Mouse (Mus musculus) heart, postnatal 0 days (tissue): ENCODE measurements at regions not wholly inside any gene's neighbourhood (a gene's known extent, or its start where the extent isn't known, plus 50 kb on each side); places are given as distances from the start of the nearest gene placed in this dataset.

ENCODE experiments used
- ATAC-seq: fragments of 200-750 bp; cut with Nextera tagmentation; 2 replicates; pipeline ENCODE4 v1.8.0; 2017; ENCODE audit warnings: low read depth, moderate number of reproducible peaks, moderate library complexity; ENCODE audit not compliant: insufficient read depth
- DNase-seq: peaks from one replicate; pipeline ENCODE4 v3.0.0-alpha.2; 2016; ENCODE audit warnings: low spot score
- H3K27ac ChIP-seq: fragments of 300-500 bp; sonication (generic); 2 replicates; pipeline ENCODE4 v1.5.1; 2014; ENCODE audit warnings: low read depth, mild to moderate bottlenecking
- H3K27me3 ChIP-seq: fragments of 300-500 bp; sonication (generic); 2 replicates; pipeline ENCODE4 v1.6.1; 2014; ENCODE audit warnings: low read length, mixed read lengths; ENCODE audit not compliant: control insufficient read depth, insufficient read depth
- H3K36me3 ChIP-seq: fragments of 300-500 bp; sonication (generic); replicated peaks from 2 replicates; pipeline ENCODE4 v1.6.1; 2014; ENCODE audit warnings: low read length, mixed read lengths; ENCODE audit not compliant: control insufficient read depth, insufficient read depth
- H3K4me1 ChIP-seq: fragments of 300-500 bp; sonication (generic); 2 replicates; pipeline ENCODE4 v1.6.1; 2014; ENCODE audit warnings: antibody characterized with exemption; ENCODE audit not compliant: control insufficient read depth, insufficient read depth
- H3K4me2 ChIP-seq: fragments of 300-500 bp; sonication (generic); 2 replicates; pipeline ENCODE4 v1.6.1; 2014; ENCODE audit warnings: low read depth, mild to moderate bottlenecking, low read length, moderate library complexity
- H3K4me3 ChIP-seq: fragments of 300-500 bp; sonication (generic); 2 replicates; pipeline ENCODE4 v1.5.1; 2014; ENCODE audit warnings: low read depth, low read length
- H3K9ac ChIP-seq: fragments of 300-500 bp; sonication (generic); replicated peaks from 2 replicates; pipeline ENCODE4 v1.6.1; 2014; ENCODE audit warnings: low read depth, low read length, mixed read lengths
- H3K9me3 ChIP-seq: fragments of 300-500 bp; sonication (generic); replicated peaks from 2 replicates; pipeline ENCODE4 v1.6.1; 2016; ENCODE audit warnings: low read length; ENCODE audit not compliant: control insufficient read depth
- CTCF ChIP-seq: IDR thresholded peaks from 2 replicates; pipeline ENCODE4 v1.5.1; 2016; ENCODE audit warnings: antibody characterized with exemption, control low read depth, low read depth
- EP300 ChIP-seq: IDR thresholded peaks from 2 replicates; pipeline ENCODE4 v1.6.1; 2016; ENCODE audit warnings: antibody characterized with exemption, low read depth
- WGBS: fragments of 180-500 bp; shearing (Covaris S2); extraction: QIAGEN DNeasy Blood & Tissue Kit; methylation state at CpG from one replicate; pipeline ENCODE4 v1.1.7; 2014; 5-methylcytosine and 5-hydroxymethylcytosine counted together

DNA sequence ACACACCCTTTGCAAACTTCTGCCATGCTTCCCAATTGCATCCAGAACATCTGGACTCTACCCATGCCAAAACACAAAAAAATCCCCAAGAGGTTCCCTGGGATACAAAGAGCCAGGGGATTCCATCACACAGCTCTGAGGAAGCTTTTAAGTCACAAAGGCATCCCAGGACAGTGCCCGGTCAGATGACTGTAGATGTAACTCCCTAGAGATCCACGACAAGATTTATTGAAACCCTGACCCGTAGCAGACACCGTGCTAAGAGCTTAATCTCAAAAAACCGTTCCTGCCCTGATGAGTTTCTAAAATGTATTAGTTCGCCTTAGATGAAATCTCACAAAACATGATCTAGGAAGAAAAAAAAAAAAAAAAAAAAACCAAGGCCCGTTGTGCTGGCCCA, 312.0 kb upstream of the Castor2 start:
- ATAC-seq = no peak
- Histone ChIP-seq H3K4me1 (no peaks in the 10 kb centered on the region), H3K4me3 (no peak overlapping the region), H3K9ac (no peak overlapping the region), H3K9me3 (no peaks in the 10 kb centered on the region), H3K27me3 (no peaks in the 10 kb centered on the region), H3K36me3 (no peaks in the 10 kb centered on the region), H3K4me2 (no peak overlapping the region), H3K27ac (no peak overlapping the region)
- WGBS = 76% methylated on average over 7 of the region's 7 CpGs
- TF ChIP-seq CTCF (no peak), EP300 (no peak)
- DNase-seq = no peak

DNA sequence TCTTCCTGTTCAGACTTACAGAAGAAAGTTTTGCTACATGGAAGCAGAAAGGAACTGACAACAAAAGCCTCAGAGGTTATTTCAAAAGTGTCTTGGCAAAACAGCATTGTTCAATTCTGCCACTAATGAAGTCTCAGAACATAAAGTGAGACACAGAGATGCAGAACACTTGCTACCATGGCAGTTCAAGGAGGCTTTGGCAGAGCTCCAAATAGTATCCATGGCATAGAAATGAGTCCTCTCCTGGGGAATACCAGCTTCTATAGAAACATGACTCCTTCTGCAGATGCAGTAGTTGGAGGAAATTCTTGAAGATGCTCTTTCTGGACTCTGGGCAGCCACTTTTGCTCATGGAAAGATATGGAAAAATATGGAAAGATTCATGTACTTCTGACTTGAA, 322.9 kb upstream of the Castor2 start:
- Histone ChIP-seq H3K27ac (no peak overlapping the region), H3K4me2 (no peak overlapping the region), H3K9ac (no peak overlapping the region), H3K4me3 (no peak overlapping the region), H3K9me3 (no peaks in the 10 kb centered on the region), H3K4me1 (no peaks in the 10 kb centered on the region), H3K36me3 (no peaks in the 10 kb centered on the region), H3K27me3 (no peaks in the 10 kb centered on the region)
- ATAC-seq (no peak), DNase-seq (no peak)
- TF ChIP-seq CTCF (no peak), EP300 (no peak)

DNA sequence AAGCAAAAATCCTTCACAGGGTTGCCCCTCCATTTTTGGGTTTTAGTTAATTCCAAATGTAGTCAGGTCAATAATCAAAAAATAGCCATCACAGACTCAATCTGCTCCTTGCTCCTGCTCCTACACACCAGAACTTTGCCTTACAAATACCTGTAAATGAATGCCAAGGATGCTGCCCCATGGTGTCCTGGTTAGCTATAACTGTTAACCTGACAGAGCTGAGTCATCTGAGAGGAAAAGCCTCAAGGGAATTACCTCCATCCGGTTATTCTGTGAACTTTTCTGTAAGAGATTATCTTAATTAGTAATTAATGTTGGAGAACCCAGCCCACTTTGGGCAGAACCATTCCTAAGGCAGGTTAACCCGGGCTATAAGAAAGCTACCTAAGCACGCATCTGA, 325.4 kb upstream of the Castor2 start:
- WGBS = 75% methylated on average over 3 of the region's 3 CpGs
- Histone ChIP-seq H3K4me3 (no peak overlapping the region), H3K4me2 (no peak overlapping the region), H3K27me3 (no peaks in the 10 kb centered on the region), H3K4me1 (no peaks in the 10 kb centered on the region), H3K27ac (no peak overlapping the region), H3K9ac (no peak overlapping the region), H3K36me3 (no peaks in the 10 kb centered on the region), H3K9me3 (no peaks in the 10 kb centered on the region)
- no peak for TF ChIP-seq CTCF
- TF ChIP-seq EP300 = no peak
- ATAC-seq (no peak), DNase-seq (no peak)

DNA sequence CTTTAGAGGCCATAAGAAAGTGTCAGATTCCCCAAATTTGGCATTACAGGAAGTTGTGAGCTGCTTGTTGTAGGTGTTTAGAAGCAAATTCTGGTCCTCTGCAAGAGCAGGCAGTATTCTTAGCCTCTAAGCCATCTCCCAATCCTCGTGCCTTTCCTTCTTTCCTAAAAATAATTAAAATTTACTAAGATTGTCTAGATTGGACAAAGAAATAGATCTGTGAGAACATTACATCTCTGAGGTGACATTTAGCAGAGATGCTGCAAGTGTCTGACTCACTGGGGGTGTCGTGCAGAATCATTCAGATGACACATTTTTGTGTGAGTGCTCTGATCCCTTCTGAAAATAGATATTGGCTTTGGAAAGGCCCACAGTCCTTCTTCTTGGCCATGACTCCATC, 330.7 kb upstream of the Castor2 start:
- no peak overlapping the region for H3K4me2 ChIP-seq
- no peaks in the 10 kb centered on the region for H3K9me3 ChIP-seq
- DNase-seq (no peak), ATAC-seq (no peak)
- H3K4me1 ChIP-seq = no peaks in the 10 kb centered on the region
- H3K36me3 ChIP-seq = no peaks in the 10 kb centered on the region
- 47% methylated on average over 2 of the region's 2 CpGs for WGBS
- H3K4me3 ChIP-seq = no peak overlapping the region
- no peak overlapping the region for H3K9ac ChIP-seq
- no peaks in the 10 kb centered on the region for H3K27me3 ChIP-seq
- no peak overlapping the region for H3K27ac ChIP-seq
- TF ChIP-seq CTCF (no peak), EP300 (no peak)

DNA sequence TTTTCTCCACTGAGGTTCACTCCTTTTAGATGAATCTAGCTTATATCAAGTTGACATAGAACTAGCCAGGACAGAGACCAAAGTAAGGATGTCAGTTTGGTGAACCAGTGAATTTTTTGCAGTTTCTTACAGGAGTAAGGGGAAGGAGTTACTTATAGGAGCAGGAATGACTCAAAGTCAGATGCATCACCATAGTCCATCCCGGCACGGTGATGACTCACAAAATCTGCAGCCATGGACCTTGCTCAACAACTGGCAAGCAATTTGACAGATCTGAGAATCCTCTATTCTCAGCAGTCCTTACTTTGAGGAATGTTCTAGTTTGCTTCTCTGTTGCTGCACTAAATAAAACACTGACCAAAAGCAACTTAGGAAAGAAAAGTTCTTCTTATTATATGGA, 341.7 kb upstream of the Castor2 start:
- Histone ChIP-seq H3K4me1 (no peaks in the 10 kb centered on the region), H3K36me3 (no peaks in the 10 kb centered on the region), H3K9ac (no peak overlapping the region), H3K9me3 (no peaks in the 10 kb centered on the region), H3K27me3 (no peaks in the 10 kb centered on the region), H3K27ac (no peak overlapping the region), H3K4me2 (no peak overlapping the region), H3K4me3 (no peak overlapping the region)
- ATAC-seq (no peak), DNase-seq (no peak)
- TF ChIP-seq CTCF (no peak), EP300 (no peak)
- 92% methylated on average over 2 of the region's 2 CpGs for WGBS

DNA sequence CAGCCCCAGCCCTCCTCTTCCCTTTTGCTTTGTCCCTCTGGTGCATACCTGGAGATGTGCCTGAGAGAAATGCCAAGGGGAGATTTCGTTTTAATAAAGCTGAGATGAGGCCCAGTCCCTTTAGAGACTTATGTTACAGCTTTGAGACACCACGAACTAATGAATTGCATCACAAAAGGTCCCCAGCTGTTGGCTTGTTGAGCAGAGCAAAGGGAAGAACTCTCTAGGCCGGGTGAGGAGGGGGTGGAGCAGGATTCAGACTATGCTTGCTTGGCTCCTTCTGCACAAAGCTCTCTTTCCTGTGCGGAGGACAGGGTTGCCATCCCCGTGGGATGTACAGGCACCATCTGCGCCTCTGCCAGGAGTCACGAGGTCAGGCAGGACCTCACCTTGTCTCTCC, 345.3 kb upstream of the Castor2 start:
- WGBS = 32% methylated on average over 7 of the region's 7 CpGs
- H3K4me3 ChIP-seq = no peak overlapping the region

More for the DNA sequence above, 345.3 kb upstream of the Castor2 start:
- Histone ChIP-seq H3K9ac (no peak overlapping the region), H3K36me3 (no peaks in the 10 kb centered on the region), H3K27ac (no peak overlapping the region), H3K4me1 (no peaks in the 10 kb centered on the region), H3K4me2 (no peak overlapping the region), H3K27me3 (no peaks in the 10 kb centered on the region), H3K9me3 (no peaks in the 10 kb centered on the region)
- ATAC-seq (no peak), DNase-seq (no peak)
- TF ChIP-seq EP300 = no peak
- no peak for TF ChIP-seq CTCF
